ENCODE assay signal across 10 mouse cellular contexts in genomic region chr11:115615108-115615825, GRCm38 (mm10). TPM values are rescaled to one million over a fixed set of nuclear protein-coding genes. Genes with fewer than 3 reads are reported as not detected.
A peak's percentile ranks its signal among the peaks of the same experiment; 100 is the strongest.
DNase-seq lines count a peak whose midpoint lies in the region; ATAC-seq lines count a peak whose summit lies in the region.
"Had no signal": no experiment of that assay in that cellular context is flagged by ENCODE, and none has a peak within 500 bp of the region (broad histone marks: within the 10 kb centered on the region; RNA-seq: fewer than 3 reads in every experiment).

No protein-coding gene starts in this region.

- DNase-seq in heart, adult 11 months, result peak; percentile 94
- DNase-seq in heart, adult 9 months (ENCODE audit: low spot score in 2 of 2), result no peak
- peak; percentile 44 for DNase-seq in ovary, postnatal 36 days (ENCODE audit: low spot score)
- DNase-seq in ovary, postnatal 10 days (ENCODE audit: low spot score), result no peak
- DNase-seq in retina, embryonic 14.5 days (ENCODE audit: low spot score), result no peak
- DNase-seq in lung, postnatal 25 days (ENCODE audit: low spot score), result no peak
- DNase-seq: left cerebral cortex, postnatal 4 days had no signal

- H3K27ac ChIP-seq in intestine, embryonic 16.5 days (ENCODE audit: low read length), result peak overlapping the region; percentile 15; the same call in 1 of the 2 replicates
- H3K27ac ChIP-seq in hindbrain, embryonic 13.5 days, result no peak overlapping the region

- no peaks in the 10 kb centered on the region for H3K9me3 ChIP-seq in intestine, embryonic 16.5 days (ENCODE audit: control insufficient read depth, low read length)
- no peaks in the 10 kb centered on the region for H3K9me3 ChIP-seq in hindbrain, embryonic 13.5 days
- H3K9me3 ChIP-seq: megakaryocyte, embryonic 14.5 days had no signal

- H3K36me3 ChIP-seq in intestine, embryonic 16.5 days (ENCODE audit: control insufficient read depth, insufficient read depth, low read length), result 0 out of 2 replicates have a peak, but pooled peaks cover 3% of the 10 kb centered on the region
- H3K36me3 ChIP-seq in hindbrain, embryonic 13.5 days, result peaks cover 43% of the 10 kb centered on the region

- H3K27me3 ChIP-seq in intestine, embryonic 16.5 days (replicated peaks; ENCODE audit: control insufficient read depth, insufficient read depth, low read length), result no peaks in the 10 kb centered on the region
- peaks cover 16% of the 10 kb centered on the region for H3K27me3 ChIP-seq in hindbrain, embryonic 13.5 days
- H3K27me3 ChIP-seq: megakaryocyte, embryonic 14.5 days had no signal

- H3K4me1 ChIP-seq in intestine, embryonic 16.5 days (ENCODE audit: control insufficient read depth, insufficient read depth, low read length), result peaks cover 15% of the 10 kb centered on the region
- peaks cover 21% of the 10 kb centered on the region for H3K4me1 ChIP-seq in hindbrain, embryonic 13.5 days (replicated peaks)

- 73% methylated on average over 15 of the region's 15 CpGs for WGBS in intestine, embryonic 16.5 days
- WGBS in hindbrain, embryonic 13.5 days, result 83% methylated on average over 14 of the region's 15 CpGs

- no peak overlapping the region for H3K4me3 ChIP-seq in intestine, embryonic 16.5 days (ENCODE audit: low read length)
- no peak overlapping the region for H3K4me3 ChIP-seq in hindbrain, embryonic 13.5 days

- no peak overlapping the region for H3K4me2 ChIP-seq in intestine, embryonic 16.5 days (ENCODE audit: low read depth, low read length)
- H3K4me2 ChIP-seq in hindbrain, embryonic 13.5 days, result no peak overlapping the region

- peak overlapping the region; percentile 49 for H3K9ac ChIP-seq in intestine, embryonic 16.5 days (ENCODE audit: low read depth, low read length)
- H3K9ac ChIP-seq in hindbrain, embryonic 13.5 days, result no peak overlapping the region

- ATAC-seq in intestine, embryonic 16.5 days, result no peak
- no peak for ATAC-seq in hindbrain, embryonic 13.5 days (ENCODE audit: low FRiP score)

RNA-seq across cellular contexts. Expression of gene Mif4gd, which starts 2.5 kb away (rescaled TPM):
- 33.5 and 34.5 TPM in 2 replicates for polyA plus RNA-seq in intestine, embryonic 16.5 days (2015; fragmentation: Nextera tagmentation; extraction: Ambion mirVana)
- 11.3 and 11.5 TPM in 2 replicates for polyA plus RNA-seq in hindbrain, embryonic 13.5 days (2015; fragmentation: Nextera tagmentation; extraction: Ambion mirVana)

RNA-seq across cellular contexts. Expression of gene Gga3, which starts 11.4 kb away (rescaled TPM):
- polyA plus RNA-seq in intestine, embryonic 16.5 days (2015; fragmentation: Nextera tagmentation; extraction: Ambion mirVana), result 16.8 and 18.8 TPM in 2 replicates
- polyA plus RNA-seq in hindbrain, embryonic 13.5 days (2015; fragmentation: Nextera tagmentation; extraction: Ambion mirVana), result 33.6 and 35.6 TPM in 2 replicates

RNA-seq across cellular contexts. Expression of gene Mrps7, which starts 11.5 kb away (rescaled TPM):
- polyA plus RNA-seq in intestine, embryonic 16.5 days (2015; fragmentation: Nextera tagmentation; extraction: Ambion mirVana), result 90.0 and 103 TPM in 2 replicates
- 76.0 and 81.3 TPM in 2 replicates for polyA plus RNA-seq in hindbrain, embryonic 13.5 days (2015; fragmentation: Nextera tagmentation; extraction: Ambion mirVana)

RNA-seq across cellular contexts. Expression of gene Slc25a19, which starts 12.8 kb away (rescaled TPM):
- 30.3 and 31.3 TPM in 2 replicates for polyA plus RNA-seq in intestine, embryonic 16.5 days (2015; fragmentation: Nextera tagmentation; extraction: Ambion mirVana)
- 35.6 and 41.1 TPM in 2 replicates for polyA plus RNA-seq in hindbrain, embryonic 13.5 days (2015; fragmentation: Nextera tagmentation; extraction: Ambion mirVana)

RNA-seq across cellular contexts. Expression of gene Nup85, which starts 51.0 kb away (rescaled TPM):
- polyA plus RNA-seq in intestine, embryonic 16.5 days (2015; fragmentation: Nextera tagmentation; extraction: Ambion mirVana), result 115 and 134 TPM in 2 replicates
- 109 and 110 TPM in 2 replicates for polyA plus RNA-seq in hindbrain, embryonic 13.5 days (2015; fragmentation: Nextera tagmentation; extraction: Ambion mirVana)

Comparison
In these comparisons a context has a peak if more than half of its experiments do, and no peak if none do; other contexts are left out.
1. DNase-seq: peak in heart, adult 11 months (single experiment) and ovary, postnatal 36 days (single experiment); none in heart, adult 9 months (0 of 2), ovary, postnatal 10 days (single experiment), retina, embryonic 14.5 days (single experiment) and lung, postnatal 25 days (single experiment).